Mouse (Mus musculus) olfactory bulb, adult 2 months (tissue): Measurements from ENCODE around the gene Rap1gds1. TPM values are rescaled to one million over a fixed set of nuclear protein-coding genes. Genes with fewer than 3 reads are reported as not detected.
A peak's percentile ranks its signal among the peaks of the same experiment; 100 is the strongest.

Experiments used
- H3K27ac ChIP-seq: fragments of 200-500 bp; 2 replicates; pipeline ENCODE4 v1.5.1; 2012; ENCODE audit warnings: low read depth, low read length; ENCODE audit not compliant: insufficient read depth
- H3K4me1 ChIP-seq: fragments of 200-500 bp; 2 replicates; pipeline ENCODE4 v1.6.1; 2012; ENCODE audit warnings: low read length; ENCODE audit not compliant: control insufficient read depth, insufficient read depth
- H3K4me3 ChIP-seq: fragments of 200-500 bp; 2 replicates; pipeline ENCODE4 v1.5.1; 2012; ENCODE audit warnings: mild to moderate bottlenecking, low read depth, low read length, moderate library complexity; ENCODE audit not compliant: insufficient read depth
- CTCF ChIP-seq: fragments of 200-500 bp; IDR thresholded peaks from 2 replicates; pipeline ENCODE4 v1.5.1; 2012; ENCODE audit warnings: low read depth, mild to moderate bottlenecking, low read length, moderate library complexity; ENCODE audit not compliant: insufficient read depth
- POLR2A ChIP-seq: fragments of 200-500 bp; IDR thresholded peaks from 2 replicates; pipeline ENCODE4 v1.6.1; 2012; ENCODE audit warnings: mild to moderate bottlenecking, low read depth, low read length, moderate library complexity; ENCODE audit not compliant: insufficient read depth
- WGBS: fragments of 180-500 bp; shearing (Covaris S2); methylation state at CpG from one replicate; pipeline ENCODE4 v1.1.7; 2018; 5-methylcytosine and 5-hydroxymethylcytosine counted together
- polyA plus RNA-seq: library from polyadenylated mRNA; stranded (reverse); fragments of >200 nt; gene quantifications from 2 replicates; pipeline ENCODE4 v1.2.4, GENCODE M21; 2012; ENCODE audit warnings: low replicate concordance; ENCODE audit not compliant: missing spikeins, insufficient read depth, insufficient read length

Gene Rap1gds1
- 126 and 181 TPM in 2 replicates for polyA plus RNA-seq

GRCm38 (mm10) chr3:139074484-139075211, at the start of gene Rap1gds1:
TSS of gene Rap1gds1 (minus strand) at chr3:139075201.
- no peak for TF ChIP-seq CTCF
- no peak for TF ChIP-seq POLR2A
- Histone ChIP-seq H3K27ac (peak within 1 kb of the TSS; percentile 95), H3K4me3 (peak within 1 kb of the TSS; percentile 94), H3K4me1 (0 out of 2 replicates have a peak, but pooled peaks cover 2% of the 10 kb centered on the region)
- WGBS = 1% methylated on average over 94 of the region's 97 CpGs

GRCm38 (mm10) chr3:139118446-139118845, 43.4 kb upstream of the Rap1gds1 start:
- Histone ChIP-seq H3K4me1 (no peaks in the 10 kb centered on the region), H3K4me3 (no peak overlapping the region), H3K27ac (no peak overlapping the region)
- no peak for TF ChIP-seq CTCF
- TF ChIP-seq POLR2A = no peak

GRCm38 (mm10) chr3:139116733-139117337, 41.8 kb upstream of the Rap1gds1 start:
- Histone ChIP-seq H3K4me3 (no peak overlapping the region), H3K27ac (no peak overlapping the region), H3K4me1 (no peaks in the 10 kb centered on the region)
- TF ChIP-seq CTCF = no peak
- no peak for TF ChIP-seq POLR2A
- WGBS = 50% methylated on average over 9 of the region's 9 CpGs

GRCm38 (mm10) chr3:139112335-139112973, 37.5 kb upstream of the Rap1gds1 start:
- no peak for TF ChIP-seq POLR2A
- TF ChIP-seq CTCF = no peak

GRCm38 (mm10) chr3:139111877-139112276, 36.9 kb upstream of the Rap1gds1 start:
- no peaks in the 10 kb centered on the region for H3K4me1 ChIP-seq
- no peak for TF ChIP-seq CTCF
- TF ChIP-seq POLR2A = no peak
- 95% methylated on average over 2 of the region's 2 CpGs for WGBS
- H3K4me3 ChIP-seq = no peak overlapping the region
- no peak overlapping the region for H3K27ac ChIP-seq

More at GRCm38 (mm10) chr3:139112335-139112973, 37.5 kb upstream of the Rap1gds1 start:
- Histone ChIP-seq H3K27ac (no peak overlapping the region), H3K4me3 (no peak overlapping the region), H3K4me1 (no peaks in the 10 kb centered on the region)
- WGBS = 73% methylated on average over 3 of the region's 3 CpGs

GRCm38 (mm10) chr3:139108176-139108575, 33.2 kb upstream of the Rap1gds1 start:
- 57% methylated on average over 5 of the region's 5 CpGs for WGBS
- H3K27ac ChIP-seq = no peak overlapping the region
- TF ChIP-seq POLR2A (no peak), CTCF (no peak)
- no peaks in the 10 kb centered on the region for H3K4me1 ChIP-seq
- no peak overlapping the region for H3K4me3 ChIP-seq

- no peak overlapping the region for H3K27ac ChIP-seq
- H3K4me1 ChIP-seq = no peaks in the 10 kb centered on the region
- TF ChIP-seq POLR2A = no peak
- TF ChIP-seq CTCF = no peak
- no peak overlapping the region for H3K4me3 ChIP-seq
- 84% methylated on average over 2 of the region's 2 CpGs for WGBS
Observed at GRCm38 (mm10) chr3:139103914-139104313, 28.9 kb upstream of the Rap1gds1 start.

GRCm38 (mm10) chr3:139103346-139103745, 28.3 kb upstream of the Rap1gds1 start:
- no peaks in the 10 kb centered on the region for H3K4me1 ChIP-seq
- no peak overlapping the region for H3K27ac ChIP-seq
- no peak overlapping the region for H3K4me3 ChIP-seq
- TF ChIP-seq POLR2A (no peak), CTCF (no peak)
- 76% methylated on average over 3 of the region's 3 CpGs for WGBS

- no peak for TF ChIP-seq POLR2A
- H3K4me3 ChIP-seq = no peak overlapping the region
- no peak overlapping the region for H3K27ac ChIP-seq
- H3K4me1 ChIP-seq = no peaks in the 10 kb centered on the region
- 95% methylated on average over 1 of the region's 1 CpGs for WGBS
Observed at GRCm38 (mm10) chr3:139101941-139102340, 26.9 kb upstream of the Rap1gds1 start.
